Mouse (Mus musculus): Measurements from ENCODE around the gene Aldoc. TPM values are rescaled to one million over a fixed set of nuclear protein-coding genes. Genes with fewer than 3 reads are reported as not detected.
A peak's percentile ranks its signal among the peaks of the same experiment; 100 is the strongest.
"Not testable (repeated sequence)": the region's sequence is repeated elsewhere in the genome, so short reads cannot be mapped to it uniquely, and the experiment has no call there.

Gene Aldoc
- total RNA-seq (2021): 20.9 and 23.2 TPM in 2 replicates
- long read RNA-seq, transcript Aldoc-201 (9 exons, 2,786 nt): major isoform, 16 of 18 reads
- long read RNA-seq, partial matches to known transcripts: 2 of 18 reads
- long read RNA-seq, other reads (novel, unspliced or antisense): 0 of 18 reads

- peak; percentile 81 for DNase-seq
These were observed at the start of gene Aldoc for GRCm38 (mm10) chr11:78322860-78323259. Gene Aldoc, plus strand, starts transcription at chr11:78322968.

GRCm38 (mm10) chr11:78275596-78275995 is 47.2 kb upstream of the Aldoc start:
- no peak for DNase-seq

- DNase-seq: not testable (repeated sequence)
These were observed 46.6 kb upstream of the Aldoc start for GRCm38 (mm10) chr11:78276169-78276568.

- DNase-seq: no peak
These were observed 43.9 kb upstream of the Aldoc start for GRCm38 (mm10) chr11:78278853-78279252.

- no peak for DNase-seq
These were observed 43.2 kb upstream of the Aldoc start for GRCm38 (mm10) chr11:78279586-78279985.

GRCm38 (mm10) chr11:78289146-78289763 is 33.5 kb upstream of the Aldoc start:
- DNase-seq: no peak

GRCm38 (mm10) chr11:78290654-78291053 is 32.1 kb upstream of the Aldoc start, which contains the start of gene BC030499:
Gene BC030499, plus strand, starts transcription at chr11:78290841.
- no peak for DNase-seq

- no peak for DNase-seq
These were observed 28.2 kb upstream of the Aldoc start for GRCm38 (mm10) chr11:78294585-78294984.

- no peak for DNase-seq
These were observed 21.9 kb upstream of the Aldoc start for GRCm38 (mm10) chr11:78300917-78301316.

GRCm38 (mm10) chr11:78301357-78302084 is 21.2 kb upstream of the Aldoc start, which contains the start of gene Spag5:
Gene Spag5, plus strand, starts transcription at chr11:78301529.
- peak; percentile 89 for DNase-seq

GRCm38 (mm10) chr11:78305272-78305671 is 17.5 kb upstream of the Aldoc start:
- DNase-seq: no peak

GRCm38 (mm10) chr11:78310861-78311511 is 11.8 kb upstream of the Aldoc start:
- no peak for DNase-seq

- no peak for DNase-seq
These were observed 9.1 kb upstream of the Aldoc start for GRCm38 (mm10) chr11:78313662-78314061.

GRCm38 (mm10) chr11:78318411-78318810 is 4.4 kb upstream of the Aldoc start:
- DNase-seq: no peak

GRCm38 (mm10) chr11:78322076-78322831 is 514 bp upstream of the Aldoc start:
- no peak for DNase-seq

- DNase-seq: no peak
These were observed 1.4 kb downstream of the Aldoc start for GRCm38 (mm10) chr11:78324000-78324785.

- no peak for DNase-seq
These were observed 2.2 kb downstream of the Aldoc start for GRCm38 (mm10) chr11:78324965-78325364.

GRCm38 (mm10) chr11:78327215-78327614 is 4.4 kb downstream of the Aldoc start:
- DNase-seq: no peak

- DNase-seq: peak; percentile 97
These were observed 5.1 kb downstream of the Aldoc start, which contains the start of gene Pigs for GRCm38 (mm10) chr11:78327634-78328511. Gene Pigs, plus strand, starts transcription at chr11:78328415.

- DNase-seq: no peak
These were observed 5.8 kb downstream of the Aldoc start for GRCm38 (mm10) chr11:78328512-78329056.

Data from adrenal gland, postnatal 25 days (tissue).